ENCODE assay signal across 9 mouse cellular contexts in the genomic region with DNA sequence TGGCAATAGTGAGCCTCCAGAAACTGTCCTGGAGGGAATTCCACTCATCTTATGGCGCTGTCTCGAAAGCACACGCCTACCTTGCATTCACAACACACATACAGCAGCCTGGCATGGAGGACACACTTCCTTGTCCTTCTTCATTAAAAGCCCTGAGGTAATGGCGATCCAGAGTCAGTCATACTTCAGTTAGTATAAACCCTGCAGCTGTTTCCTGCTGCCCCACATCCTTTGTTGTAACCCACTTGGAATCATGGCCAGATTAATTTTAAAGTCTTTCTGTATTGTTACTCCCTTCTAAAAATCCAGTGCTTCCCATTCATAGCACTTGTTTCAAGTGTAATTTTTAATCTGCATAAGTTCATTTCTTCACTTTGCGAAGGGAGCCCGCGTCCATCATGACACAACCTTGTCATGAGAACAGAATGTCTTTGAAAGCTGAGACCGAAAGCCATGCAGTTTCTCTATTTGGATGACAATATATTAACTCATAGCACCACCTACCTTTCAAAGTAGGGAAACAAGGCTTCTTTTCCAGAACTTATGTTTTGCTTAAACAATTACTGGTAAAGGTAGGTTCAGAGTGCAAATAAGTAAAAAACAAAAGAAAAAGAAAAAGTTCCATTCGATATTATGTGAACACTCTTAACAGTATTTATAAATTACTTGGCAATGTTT. TPM values are rescaled to one million over a fixed set of nuclear protein-coding genes. Genes with fewer than 3 reads are reported as not detected.
DNase-seq lines count a peak whose midpoint lies in the region; ATAC-seq and TF ChIP-seq lines count a peak whose summit lies in the region.
"Had no signal": no experiment of that assay in that cellular context is flagged by ENCODE, and none has a peak within 500 bp of the region (broad histone marks: within the 10 kb centered on the region; RNA-seq: fewer than 3 reads in every experiment).

No protein-coding gene starts in this region.

- TF ChIP-seq EP300 in liver, embryonic 14.5 days (IDR thresholded peaks at IDR 0.05; ENCODE audit: low read depth) = no peak

- 65% methylated on average over 9 of the region's 9 CpGs for WGBS in liver, embryonic 14.5 days (ENCODE audit: insufficient replicate concordance)
- WGBS in liver, embryonic 11.5 days = 78% methylated on average over 9 of the region's 9 CpGs

- H3K27me3 ChIP-seq in liver, embryonic 14.5 days (ENCODE audit: control insufficient read depth, insufficient read depth, low read length) = no peaks in the 10 kb centered on the region
- H3K27me3 ChIP-seq in liver, embryonic 11.5 days (replicated peaks; ENCODE audit: control insufficient read depth, insufficient read depth, low read length) = no peaks in the 10 kb centered on the region
- H3K27me3 ChIP-seq: lung, embryonic 15.5 days had no signal

- no peak overlapping the region for H3K9ac ChIP-seq in liver, embryonic 14.5 days (replicated peaks)
- no peak overlapping the region for H3K9ac ChIP-seq in liver, embryonic 11.5 days (ENCODE audit: low read depth, low read length)
- H3K9ac ChIP-seq: lung, embryonic 15.5 days had no signal

- ATAC-seq in liver, embryonic 14.5 days (ENCODE audit: insufficient read depth) = no peak
- ATAC-seq in liver, embryonic 11.5 days (replicated peaks; ENCODE audit: low FRiP score) = no peak
- peak; percentile 71 to 78 for ATAC-seq in hematopoietic stem cell, adult 5-6 weeks (replicated peaks in 1 of 2; ENCODE audit: insufficient read depth in 1 of 2, low FRiP score in 2 of 2, low TSS enrichment in 1 of 2, low read depth in 1 of 2, poor library complexity in 2 of 2, severe bottlenecking in 2 of 2)

- peaks cover 8 to 15% of the 10 kb centered on the region in 2 experiments; a peak in 3 of 4 replicates for H3K4me1 ChIP-seq in liver, embryonic 14.5 days (replicated peaks; ENCODE audit: control insufficient read depth in 2 of 2, insufficient read depth in 2 of 2, low read length in 1 of 2)
- H3K4me1 ChIP-seq in liver, embryonic 11.5 days (replicated peaks; ENCODE audit: control insufficient read depth, insufficient read depth, low read length) = peaks cover 5% of the 10 kb centered on the region

- no peaks in the 10 kb centered on the region for H3K36me3 ChIP-seq in liver, embryonic 14.5 days (replicated peaks; ENCODE audit: control insufficient read depth, insufficient read depth, low read depth)
- no peaks in the 10 kb centered on the region for H3K36me3 ChIP-seq in liver, embryonic 11.5 days (ENCODE audit: control insufficient read depth, insufficient read depth, low read length)

- no peak overlapping the region for H3K4me2 ChIP-seq in liver, embryonic 14.5 days (ENCODE audit: low read depth)
- H3K4me2 ChIP-seq in liver, embryonic 11.5 days = no peak overlapping the region
- H3K4me2 ChIP-seq: lung, embryonic 15.5 days had no signal

- H3K27ac ChIP-seq in liver, embryonic 14.5 days = no peak overlapping the region
- H3K27ac ChIP-seq in liver, embryonic 11.5 days (ENCODE audit: low read depth, low read length) = no peak overlapping the region
- H3K27ac ChIP-seq: lung, embryonic 15.5 days had no signal

- DNase-seq in embryo, embryonic 10 days (ENCODE audit: low spot score) = peak; percentile 58
- DNase-seq in embryo, embryonic 9.5 days (ENCODE audit: extremely low spot score) = no peak
- no peak for DNase-seq in liver, embryonic 14.5 days (ENCODE audit: low read depth in 3 of 3, low spot score in 3 of 3)
- no peak for DNase-seq in liver, embryonic 11.5 days (ENCODE audit: low spot score)
- DNase-seq in retina, postnatal 1 day = peak; percentile 68
- no peak for DNase-seq in left cerebral cortex, adult 18-20 months (ENCODE audit: low spot score in 2 of 2)
- DNase-seq in adrenal gland, postnatal 25 days = no peak

- no peaks in the 10 kb centered on the region for H3K9me3 ChIP-seq in liver, embryonic 14.5 days (ENCODE audit: control insufficient read depth, low read length)
- no peaks in the 10 kb centered on the region for H3K9me3 ChIP-seq in liver, embryonic 11.5 days (ENCODE audit: control insufficient read depth, low read length)
- H3K9me3 ChIP-seq: lung, embryonic 15.5 days had no signal

- peak; percentile 4; the same call in 1 of the 2 replicates for TF ChIP-seq CTCF in liver, embryonic 14.5 days (IDR thresholded peaks at IDR 0.05; ENCODE audit: low read depth)

- no peak overlapping the region for H3K4me3 ChIP-seq in liver, embryonic 14.5 days (ENCODE audit: insufficient read depth in 1 of 2, low read depth in 2 of 2, low read length in 2 of 2)
- H3K4me3 ChIP-seq in liver, embryonic 11.5 days (ENCODE audit: low read depth, low read length) = no peak overlapping the region
- H3K4me3 ChIP-seq: lung, embryonic 15.5 days had no signal

RNA-seq across cellular contexts. Expression of a gene that starts 54.4 kb away (rescaled TPM):
- polyA plus RNA-seq in liver, embryonic 14.5 days (2012; rRNA removed) = 11.7 and 16.0 TPM in 2 replicates
- polyA plus RNA-seq in liver, embryonic 14.5 days (2014; fragmentation: Nextera tagmentation; extraction: Ambion mirVana) = 23.1 and 23.8 TPM in 2 replicates
- polyA plus RNA-seq in liver, embryonic 11.5 days (2014; fragmentation: Nextera tagmentation; extraction: Ambion mirVana) = 36.8 and 41.9 TPM in 2 replicates
- total RNA-seq in hematopoietic stem cell, adult 5-6 weeks (2017) = 24.5 and 33.7 TPM in 2 replicates
- 10 to 100 TPM; 52.9 to 54.1 TPM for total RNA-seq in left cerebral cortex, adult 18-20 months (2021)
- total RNA-seq in adrenal gland, postnatal 25 days (2021) = 109 and 134 TPM in 2 replicates

RNA-seq across cellular contexts. Expression of a gene that starts 54.5 kb away (rescaled TPM):
- polyA plus RNA-seq in liver, embryonic 14.5 days (2012; rRNA removed) = 14.8 and 24.4 TPM in 2 replicates
- 45.1 and 46.0 TPM in 2 replicates for polyA plus RNA-seq in liver, embryonic 14.5 days (2014; fragmentation: Nextera tagmentation; extraction: Ambion mirVana)
- 63.4 and 67.2 TPM in 2 replicates for polyA plus RNA-seq in liver, embryonic 11.5 days (2014; fragmentation: Nextera tagmentation; extraction: Ambion mirVana)
- total RNA-seq in hematopoietic stem cell, adult 5-6 weeks (2017) = 21.6 and 29.8 TPM in 2 replicates
- total RNA-seq in left cerebral cortex, adult 18-20 months (2021) = 10 to 100 TPM; 19.1 to 19.5 TPM
- 55.1 and 56.0 TPM in 2 replicates for total RNA-seq in adrenal gland, postnatal 25 days (2021)

Comparison
In these comparisons a context has a peak if more than half of its experiments do, and no peak if none do; other contexts are left out.
1. DNase-seq: peak in embryo, embryonic 10 days (single experiment) and retina, postnatal 1 day (single experiment); none in embryo, embryonic 9.5 days (single experiment), liver, embryonic 14.5 days (0 of 3), liver, embryonic 11.5 days (single experiment), left cerebral cortex, adult 18-20 months (0 of 2) and adrenal gland, postnatal 25 days (single experiment).
2. ATAC-seq: peak in hematopoietic stem cell, adult 5-6 weeks (2 of 2); none in liver, embryonic 14.5 days (single experiment) and liver, embryonic 11.5 days (single experiment).